Comparison of ENCODE assay signal across 19 mouse cellular contexts in the genomic region with DNA sequence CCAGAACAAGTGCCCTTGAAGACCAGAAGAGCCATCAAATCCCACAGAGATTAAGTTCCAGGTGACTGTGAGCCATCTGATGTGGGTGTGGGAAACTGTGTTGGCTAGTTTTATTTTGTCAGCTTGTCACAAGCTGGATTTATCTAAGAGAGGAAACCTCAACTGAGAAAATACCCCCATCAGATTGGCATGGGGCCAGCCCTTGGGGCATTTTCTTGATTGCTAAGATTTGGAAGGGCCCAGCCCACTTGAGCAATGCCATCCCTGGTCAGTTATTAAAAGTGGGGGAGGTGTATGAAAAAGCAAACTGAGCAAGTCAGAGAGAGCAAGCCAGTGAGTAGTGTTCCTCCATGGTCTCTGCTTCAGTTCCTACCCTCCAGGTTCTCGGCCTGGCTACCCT. TPM values are rescaled to one million over a fixed set of nuclear protein-coding genes. Genes with fewer than 3 reads are reported as not detected.
A peak's percentile ranks its signal among the peaks of the same experiment; 100 is the strongest.
DNase-seq lines count a peak whose midpoint lies in the region; ATAC-seq and TF ChIP-seq lines count a peak whose summit lies in the region.
"Had no signal": no experiment of that assay in that cellular context is flagged by ENCODE, and none has a peak within 500 bp of the region (broad histone marks: within the 10 kb centered on the region; RNA-seq: fewer than 3 reads in every experiment).

No protein-coding gene starts in this region.

- H3K4me3 ChIP-seq in kidney, embryonic 15.5 days (replicated peaks), result no peak overlapping the region
- H3K4me3 ChIP-seq in small intestine, adult 2 months (ENCODE audit: low read depth, low read length), result no peak overlapping the region
- H3K4me3 ChIP-seq: embryonic facial prominence, embryonic 15.5 days; forebrain, embryonic 12.5 days; heart, embryonic 12.5 days; left cerebral cortex, adult 2 months; limb, embryonic 13.5 days had no signal

- TF ChIP-seq POLR2A in small intestine, adult 2 months (IDR thresholded peaks at IDR 0.05; ENCODE audit: low read depth, low read length), result no peak

- TF ChIP-seq CTCF in small intestine, adult 2 months (IDR thresholded peaks at IDR 0.05; ENCODE audit: extremely low read depth, insufficient read length, insufficient replicate concordance, low read depth, low read length), result no peak

- no peak overlapping the region for H3K27ac ChIP-seq in kidney, embryonic 15.5 days
- H3K27ac ChIP-seq in small intestine, adult 2 months (ENCODE audit: insufficient read depth, low read depth, low read length), result peak overlapping the region; percentile 17; the same call in 1 of the 2 replicates
- H3K27ac ChIP-seq: embryonic facial prominence, embryonic 15.5 days; forebrain, embryonic 12.5 days; left cerebral cortex, adult 2 months; limb, embryonic 13.5 days; liver, embryonic 14.5 days; stomach, postnatal 0 days had no signal

- H3K4me1 ChIP-seq in kidney, embryonic 15.5 days, result peaks cover 7% of the 10 kb centered on the region
- H3K4me1 ChIP-seq in small intestine, adult 2 months (ENCODE audit: control insufficient read depth, insufficient read depth, insufficient read length, low read length), result peaks cover 11% of the 10 kb centered on the region; the same call in 1 of the 2 replicates

- ATAC-seq in kidney, embryonic 15.5 days (replicated peaks; ENCODE audit: low FRiP score), result no peak
- ATAC-seq: activated CD4-positive, CD25-positive, alpha-beta regulatory T cell, adult 4 months had no signal

- H3K27me3 ChIP-seq in kidney, embryonic 15.5 days, result no peaks in the 10 kb centered on the region; the same call in 1 of the 2 replicates
- no peaks in the 10 kb centered on the region for H3K27me3 ChIP-seq in small intestine, adult 2 months (ENCODE audit: control insufficient read depth, insufficient read depth, low read length)
- H3K27me3 ChIP-seq: embryonic facial prominence, embryonic 15.5 days; limb, embryonic 13.5 days had no signal

- DNase-seq in cerebellum, postnatal 14 days, result peak; percentile 30 to 51
- DNase-seq in cerebellum, adult 9-11 months, result no peak
- DNase-seq in kidney, postnatal 4 days, result peak; percentile 25 to 38
- DNase-seq in ovary, adult 18-20 months (ENCODE audit: low spot score), result peak; percentile 15
- DNase-seq in ovary, postnatal 10 days (ENCODE audit: low spot score), result no peak
- no peak for DNase-seq in thymus, adult 18-20 months
- DNase-seq: cerebellum, adult 8-10 months; embryo, embryonic 11 days; thymus, postnatal 14 days had no signal

- H3K9ac ChIP-seq in kidney, embryonic 15.5 days, result no peak overlapping the region
- H3K9ac ChIP-seq: embryonic facial prominence, embryonic 15.5 days; forebrain, embryonic 12.5 days; heart, embryonic 12.5 days; limb, embryonic 13.5 days; liver, embryonic 14.5 days had no signal

- no peaks in the 10 kb centered on the region for H3K9me3 ChIP-seq in kidney, embryonic 15.5 days (replicated peaks)
- H3K9me3 ChIP-seq: embryonic facial prominence, embryonic 15.5 days; forebrain, embryonic 12.5 days; heart, embryonic 12.5 days; limb, embryonic 13.5 days had no signal

- H3K36me3 ChIP-seq in kidney, embryonic 15.5 days, result no peaks in the 10 kb centered on the region
- no peaks in the 10 kb centered on the region for H3K36me3 ChIP-seq in small intestine, adult 2 months (ENCODE audit: control insufficient read depth, insufficient read depth, low read length)
- H3K36me3 ChIP-seq: embryonic facial prominence, embryonic 15.5 days; forebrain, embryonic 12.5 days; heart, embryonic 12.5 days; limb, embryonic 13.5 days had no signal

- WGBS in kidney, embryonic 15.5 days, result 50% methylated on average over 1 of the region's 1 CpGs
- WGBS in small intestine, adult 2 months, result 31% methylated on average over 1 of the region's 1 CpGs

- H3K4me2 ChIP-seq in kidney, embryonic 15.5 days, result no peak overlapping the region
- H3K4me2 ChIP-seq: embryonic facial prominence, embryonic 15.5 days; forebrain, embryonic 12.5 days; heart, embryonic 12.5 days; limb, embryonic 13.5 days had no signal

RNA-seq across cellular contexts. Expression of a gene that starts 3.2 kb away (rescaled TPM):
- 24.0 and 29.6 TPM in 2 replicates for polyA plus RNA-seq in kidney, embryonic 15.5 days (2015; fragmentation: Nextera tagmentation; extraction: Ambion mirVana)
- polyA plus RNA-seq in small intestine, adult 2 months (2012; rRNA removed), result 1.4 and 4.2 TPM in 2 replicates

RNA-seq across cellular contexts. Expression of a gene that starts 36.9 kb away (rescaled TPM):
- polyA plus RNA-seq in kidney, embryonic 15.5 days (2015; fragmentation: Nextera tagmentation; extraction: Ambion mirVana), result 8.7 and 10.0 TPM in 2 replicates
- 34.0 and 55.0 TPM in 2 replicates for polyA plus RNA-seq in small intestine, adult 2 months (2012; rRNA removed)
- polyA plus RNA-seq: activated CD4-positive, CD25-positive, alpha-beta regulatory T cell, adult 4 months had no signal

Comparison
In these comparisons a context has a peak if more than half of its experiments do, and no peak if none do; other contexts are left out.
1. DNase-seq: peak in cerebellum, postnatal 14 days (2 of 2), kidney, postnatal 4 days (2 of 2) and ovary, adult 18-20 months (single experiment); none in cerebellum, adult 9-11 months (single experiment), ovary, postnatal 10 days (single experiment) and thymus, adult 18-20 months (0 of 2).